Mouse (Mus musculus) stomach, postnatal 0 days (tissue): ENCODE data around the gene Grpel1.

ENCODE experiments used
- CTCF ChIP-seq: IDR thresholded peaks from 2 replicates; pipeline ENCODE4 v1.5.1; 2016; ENCODE audit warnings: antibody characterized with exemption, low read depth, mild to moderate bottlenecking, moderate library complexity
- EP300 ChIP-seq: optimal IDR thresholded peaks from 2 replicates; pipeline ENCODE3; 2016; ENCODE audit warnings: antibody characterized with exemption

DNA sequence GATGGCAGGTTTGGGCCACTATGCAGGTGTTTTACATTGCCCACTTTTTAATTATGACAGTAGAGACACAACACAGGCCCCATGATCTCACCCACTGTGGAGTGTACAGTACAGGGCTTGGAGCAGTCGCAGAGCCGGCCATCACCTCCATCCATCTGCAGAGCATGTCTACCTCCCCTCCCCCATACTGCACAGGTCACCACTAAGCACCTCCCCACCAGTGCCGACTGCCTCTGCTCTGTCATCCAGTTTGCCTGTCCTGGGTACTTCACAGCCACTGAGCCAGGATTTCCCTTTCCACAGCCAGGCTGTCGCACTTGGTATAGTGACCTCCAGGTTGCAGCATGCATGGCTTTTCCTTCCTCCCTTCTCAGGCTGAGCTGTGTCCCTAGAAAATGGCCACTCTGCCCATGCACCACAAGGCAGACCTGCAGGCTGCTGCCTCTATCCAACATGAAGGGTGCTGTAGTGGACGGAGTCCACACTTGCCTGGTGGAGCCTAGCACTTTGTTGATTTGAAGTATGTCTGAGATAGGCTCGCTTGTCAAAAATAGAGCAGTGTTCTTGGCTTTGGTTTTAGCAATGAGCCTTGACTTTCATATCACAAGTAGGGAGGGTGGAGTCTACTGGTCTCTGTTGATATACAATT lies 15.0 kb upstream of the Grpel1 start:
- TF ChIP-seq CTCF (no peak), EP300 (no peak)
